Mouse (Mus musculus) C2C12 (cell line): ENCODE data around the gene Hmga2. TPM values are rescaled to one million over a fixed set of nuclear protein-coding genes. Genes with fewer than 3 reads are reported as not detected.

Experiments
- H3K27me3 ChIP-seq: one replicate; pipeline ENCODE4 v1.6.1; 2011; ENCODE audit not compliant: control insufficient read depth, insufficient read depth, insufficient read length
- H3K36me3 ChIP-seq: one replicate; pipeline ENCODE4 v1.6.1; 2011; ENCODE audit not compliant: control insufficient read depth, insufficient read depth
- H3K4me3 ChIP-seq: one replicate; pipeline ENCODE4 v1.5.1; 2011; ENCODE audit warnings: mild to moderate bottlenecking, control low read depth; ENCODE audit not compliant: poor library complexity, insufficient read depth, severe bottlenecking
- H3K79me2 ChIP-seq: one replicate; pipeline ENCODE4 v1.6.1; 2011; ENCODE audit not compliant: control insufficient read depth, insufficient read depth
- H3K79me3 ChIP-seq: one replicate; pipeline ENCODE4 v1.6.1; 2011; ENCODE audit warnings: low read depth, control low read depth
- H3ac ChIP-seq: one replicate; pipeline ENCODE3; 2011; ENCODE audit warnings: low read depth; ENCODE audit not compliant: control insufficient read depth, insufficient read length
- CEBPB ChIP-seq: IDR thresholded peaks from one replicate; pipeline ENCODE4 v1.6.1; 2011; ENCODE audit warnings: low read depth, mild to moderate bottlenecking, control low read depth, moderate library complexity
- CTCF ChIP-seq: IDR thresholded peaks from one replicate; pipeline ENCODE4 v1.5.1; 2011; ENCODE audit not compliant: control insufficient read depth, insufficient read depth, insufficient read length
- FOSL1 ChIP-seq: IDR thresholded peaks from one replicate; pipeline ENCODE4 v1.8.0; 2011; ENCODE audit warnings: mild to moderate bottlenecking, low read length; ENCODE audit not compliant: poor library complexity, insufficient read depth, severe bottlenecking
- MAX ChIP-seq: IDR thresholded peaks from one replicate; pipeline ENCODE4 v1.6.1; 2011; ENCODE audit warnings: mild to moderate bottlenecking, control low read depth
- MYOD1 ChIP-seq: IDR thresholded peaks from one replicate; pipeline ENCODE4 v1.6.1; 2011; ENCODE audit warnings: low read depth; ENCODE audit not compliant: control insufficient read depth, insufficient read length
- MYOG ChIP-seq: IDR thresholded peaks from one replicate; pipeline ENCODE4 v1.6.1; 2011; ENCODE audit not compliant: control insufficient read depth, insufficient read length; ENCODE audit errors: extremely low read depth
- USF1 ChIP-seq: IDR thresholded peaks from one replicate; pipeline ENCODE4 v1.6.1; 2011; ENCODE audit warnings: low read depth, mild to moderate bottlenecking, control low read depth, moderate library complexity
- polyA plus RNA-seq: library from polyadenylated mRNA; unstranded; fragments of >200 nt; fragmentation: generic; extraction: Trizol; gene quantifications from one replicate; pipeline ENCODE4 v1.2.1, GENCODE M21; 2012; ENCODE audit warnings: missing spikeins

Gene Hmga2
- polyA plus RNA-seq, 1 experiment: 59.9 TPM

DNA sequence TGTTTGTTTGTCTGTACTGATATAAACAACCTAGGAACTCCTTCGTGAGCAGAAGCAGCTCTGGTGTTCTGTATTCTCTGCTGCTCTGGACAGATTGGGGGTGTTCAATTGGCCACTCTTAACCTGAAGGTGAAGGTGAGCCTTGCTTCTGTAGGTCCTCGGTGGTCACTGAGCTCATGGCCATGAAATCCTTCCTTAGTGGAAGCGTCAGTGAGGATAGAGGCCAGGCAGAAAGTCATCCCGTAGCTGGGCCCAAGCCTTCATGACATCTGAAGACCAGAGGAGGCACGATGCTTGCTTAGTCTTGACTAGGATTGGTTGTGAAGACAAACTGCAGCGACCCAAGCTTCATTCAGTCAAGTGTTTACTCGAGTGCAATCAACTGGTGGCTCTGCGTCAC lies 35.9 kb upstream of the Hmga2 start:
- TF ChIP-seq CTCF (no peak), MYOG (no peak), FOSL1 (no peak), MAX (no peak)
- H3K79me2 ChIP-seq: no peaks in the 10 kb centered on the region
- no peaks in the 10 kb centered on the region for H3K36me3 ChIP-seq
- H3K4me3 ChIP-seq: no peak overlapping the region
- H3K79me3 ChIP-seq: no peaks in the 10 kb centered on the region
- H3ac ChIP-seq: no peak overlapping the region
- no peaks in the 10 kb centered on the region for H3K27me3 ChIP-seq

DNA sequence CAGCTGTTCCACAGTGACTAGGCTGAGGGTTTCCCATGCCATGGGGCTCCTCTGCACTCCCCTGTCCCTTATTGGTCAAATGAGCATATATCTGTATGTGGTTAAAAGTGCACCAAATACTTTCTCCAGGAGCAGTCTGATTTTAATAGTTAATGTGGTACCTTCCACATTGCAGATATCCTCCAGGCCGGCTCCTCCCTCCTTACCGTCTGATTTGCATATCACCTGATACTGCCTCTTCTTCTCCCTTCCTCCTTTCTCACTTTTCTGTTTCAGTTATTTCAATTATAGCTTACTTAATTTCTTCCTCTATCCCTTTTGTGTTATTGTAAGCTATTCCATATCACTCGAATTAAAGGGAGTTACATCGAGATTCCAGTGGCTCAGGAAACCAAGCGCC lies 27.7 kb upstream of the Hmga2 start:
- TF ChIP-seq USF1 (no peak), MYOD1 (no peak), MAX (no peak), FOSL1 (no peak)
- Histone ChIP-seq H3K79me3 (no peaks in the 10 kb centered on the region), H3ac (no peak overlapping the region), H3K36me3 (no peaks in the 10 kb centered on the region), H3K27me3 (no peaks in the 10 kb centered on the region), H3K4me3 (no peak overlapping the region), H3K79me2 (no peaks in the 10 kb centered on the region)

DNA sequence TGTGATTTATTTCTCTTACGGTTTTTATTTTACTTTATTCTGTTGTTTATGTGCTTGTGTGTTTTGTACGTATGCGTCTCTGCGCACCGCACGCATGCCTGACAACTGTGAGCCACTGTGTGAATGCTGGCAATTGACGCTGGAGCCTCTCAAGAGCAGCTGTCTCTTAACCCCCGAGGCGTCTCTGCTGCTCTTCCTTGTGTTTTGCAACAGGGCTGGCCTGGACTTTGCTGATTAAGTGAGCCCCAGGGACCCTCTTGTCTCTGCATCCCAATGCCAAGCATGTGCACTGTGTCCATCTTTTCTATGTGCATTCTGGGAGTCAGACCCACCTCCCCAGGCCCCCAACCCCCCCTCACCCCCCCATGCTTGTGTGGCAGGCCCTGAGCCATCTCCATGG lies 24.5 kb upstream of the Hmga2 start:
- H3K36me3 ChIP-seq: no peaks in the 10 kb centered on the region
- H3K27me3 ChIP-seq: no peaks in the 10 kb centered on the region
- H3K4me3 ChIP-seq: no peak overlapping the region
- H3K79me3 ChIP-seq: no peaks in the 10 kb centered on the region
- TF ChIP-seq CEBPB (no peak), MYOD1 (no peak), MYOG (no peak)
- H3K79me2 ChIP-seq: no peaks in the 10 kb centered on the region
- no peak overlapping the region for H3ac ChIP-seq

DNA sequence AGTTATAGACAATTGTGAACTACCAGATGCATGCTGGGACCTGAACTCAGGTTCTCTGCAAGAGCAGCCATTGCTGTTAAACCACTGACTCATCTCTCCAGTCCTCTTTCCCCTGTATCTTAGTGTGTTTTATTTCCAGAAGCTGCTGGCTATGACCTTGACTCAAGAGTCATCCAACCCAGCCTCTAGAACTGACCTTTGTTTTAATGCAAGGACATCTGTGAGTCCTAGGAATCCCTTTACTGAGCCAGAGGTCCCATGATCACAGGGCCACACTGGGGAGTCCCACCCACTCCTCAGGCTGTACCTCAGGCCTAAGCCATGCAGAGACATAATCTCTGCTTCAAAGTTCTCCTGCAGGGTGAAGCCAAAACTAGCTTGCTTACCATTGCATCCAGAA lies 21.8 kb upstream of the Hmga2 start:
- H3K4me3 ChIP-seq: no peak overlapping the region
- TF ChIP-seq USF1: no peak
- no peak for TF ChIP-seq MYOG
- TF ChIP-seq FOSL1: no peak
- TF ChIP-seq CEBPB: no peak
- no peak for TF ChIP-seq MYOD1
- TF ChIP-seq MAX: no peak
- H3K79me2 ChIP-seq: no peaks in the 10 kb centered on the region
- H3K79me3 ChIP-seq: no peaks in the 10 kb centered on the region
- H3K27me3 ChIP-seq: no peaks in the 10 kb centered on the region
- no peaks in the 10 kb centered on the region for H3K36me3 ChIP-seq
- H3ac ChIP-seq: no peak overlapping the region

DNA sequence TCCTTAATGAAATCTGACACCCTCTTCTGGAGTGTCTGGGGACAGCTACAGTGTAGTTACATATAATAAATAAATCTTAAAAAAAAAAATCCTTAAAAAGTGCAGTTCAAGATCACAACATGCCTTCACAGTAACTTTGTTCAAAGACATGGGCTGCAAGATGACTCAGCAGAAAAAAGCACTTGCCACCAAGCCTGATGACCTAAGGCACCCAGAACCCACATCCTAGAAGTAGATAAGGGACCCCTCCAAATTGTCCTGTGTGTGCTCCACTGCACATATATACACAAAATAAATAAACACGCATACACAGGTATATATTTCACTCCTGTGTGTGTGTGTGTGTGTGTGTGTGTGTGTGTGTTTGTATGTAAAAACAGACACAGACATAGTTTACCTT lies 18.4 kb upstream of the Hmga2 start:
- no peaks in the 10 kb centered on the region for H3K79me2 ChIP-seq
- H3K79me3 ChIP-seq: no peaks in the 10 kb centered on the region
- no peak overlapping the region for H3K4me3 ChIP-seq
- TF ChIP-seq CEBPB: no peak
- no peak for TF ChIP-seq MYOG
- no peak for TF ChIP-seq MAX
- no peak overlapping the region for H3ac ChIP-seq
- H3K27me3 ChIP-seq: no peaks in the 10 kb centered on the region
- H3K36me3 ChIP-seq: no peaks in the 10 kb centered on the region

DNA sequence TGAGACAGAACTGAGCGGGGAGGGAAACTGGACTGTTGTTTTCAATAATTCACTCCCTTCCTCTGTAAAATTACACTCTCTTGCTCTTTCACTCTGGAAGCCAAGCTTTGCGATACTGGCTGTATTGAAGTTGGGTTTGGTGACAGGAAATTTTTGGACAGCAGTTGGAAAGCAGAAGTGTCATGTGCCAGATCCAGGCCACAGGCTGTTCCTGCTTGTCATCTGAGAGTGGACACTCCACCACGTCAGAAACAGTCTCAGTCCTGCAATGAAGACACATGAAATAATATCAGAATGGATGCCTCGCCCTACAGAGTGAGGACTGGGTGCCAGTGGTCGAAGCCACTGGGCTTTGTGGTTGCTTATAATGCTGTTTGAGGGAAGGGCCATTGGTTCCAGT lies 15.2 kb upstream of the Hmga2 start:
- no peak overlapping the region for H3K4me3 ChIP-seq

DNA sequence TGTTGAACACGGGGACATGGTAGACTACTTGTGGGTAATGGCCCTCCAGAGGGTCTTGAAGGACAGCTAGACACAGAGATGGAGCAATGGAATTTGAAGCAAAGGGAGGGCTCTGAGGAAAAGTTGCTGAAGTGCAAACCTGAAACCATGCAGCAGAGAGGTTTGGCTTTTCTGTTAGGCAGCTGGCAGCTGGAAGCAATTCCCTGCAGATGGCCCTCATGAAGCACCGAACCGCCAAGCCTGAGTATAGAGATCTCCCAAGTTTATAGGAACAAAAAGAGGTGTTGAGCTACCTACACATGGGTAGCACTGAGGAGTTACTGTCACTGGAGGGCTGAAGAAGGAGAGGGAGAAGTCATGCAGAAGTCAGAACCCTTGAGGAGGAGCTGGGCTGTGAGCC lies 13.3 kb upstream of the Hmga2 start:
- Histone ChIP-seq H3K79me3 (no peaks in the 10 kb centered on the region), H3K36me3 (no peaks in the 10 kb centered on the region), H3K4me3 (no peak overlapping the region), H3ac (no peak overlapping the region), H3K27me3 (no peaks in the 10 kb centered on the region), H3K79me2 (no peaks in the 10 kb centered on the region)
- TF ChIP-seq MYOD1: no peak
- TF ChIP-seq CEBPB: no peak
- no peak for TF ChIP-seq MAX
- TF ChIP-seq CTCF: no peak
- TF ChIP-seq USF1: no peak
- no peak for TF ChIP-seq MYOG
- TF ChIP-seq FOSL1: no peak

More for the DNA sequence above, 15.2 kb upstream of the Hmga2 start:
- H3K79me3 ChIP-seq: no peaks in the 10 kb centered on the region
- no peaks in the 10 kb centered on the region for H3K79me2 ChIP-seq
- no peak for TF ChIP-seq MAX
- no peak for TF ChIP-seq CEBPB
- TF ChIP-seq MYOG: no peak
- TF ChIP-seq FOSL1: no peak
- no peak for TF ChIP-seq USF1
- no peak for TF ChIP-seq MYOD1
- no peaks in the 10 kb centered on the region for H3K36me3 ChIP-seq
- no peak overlapping the region for H3ac ChIP-seq
- no peaks in the 10 kb centered on the region for H3K27me3 ChIP-seq
